Mouse (Mus musculus): ENCODE data around the gene Pcx. TPM values are rescaled to one million over a fixed set of nuclear protein-coding genes. Genes with fewer than 3 reads are reported as not detected.

Pcx gene
- polyA plus RNA-seq (2012; rRNA removed), result 14.7 and 16.4 TPM in 2 replicates
- 25.6 and 29.1 TPM in 2 replicates for polyA plus RNA-seq (2014; fragmentation: Nextera tagmentation; extraction: Ambion mirVana)

DNA sequence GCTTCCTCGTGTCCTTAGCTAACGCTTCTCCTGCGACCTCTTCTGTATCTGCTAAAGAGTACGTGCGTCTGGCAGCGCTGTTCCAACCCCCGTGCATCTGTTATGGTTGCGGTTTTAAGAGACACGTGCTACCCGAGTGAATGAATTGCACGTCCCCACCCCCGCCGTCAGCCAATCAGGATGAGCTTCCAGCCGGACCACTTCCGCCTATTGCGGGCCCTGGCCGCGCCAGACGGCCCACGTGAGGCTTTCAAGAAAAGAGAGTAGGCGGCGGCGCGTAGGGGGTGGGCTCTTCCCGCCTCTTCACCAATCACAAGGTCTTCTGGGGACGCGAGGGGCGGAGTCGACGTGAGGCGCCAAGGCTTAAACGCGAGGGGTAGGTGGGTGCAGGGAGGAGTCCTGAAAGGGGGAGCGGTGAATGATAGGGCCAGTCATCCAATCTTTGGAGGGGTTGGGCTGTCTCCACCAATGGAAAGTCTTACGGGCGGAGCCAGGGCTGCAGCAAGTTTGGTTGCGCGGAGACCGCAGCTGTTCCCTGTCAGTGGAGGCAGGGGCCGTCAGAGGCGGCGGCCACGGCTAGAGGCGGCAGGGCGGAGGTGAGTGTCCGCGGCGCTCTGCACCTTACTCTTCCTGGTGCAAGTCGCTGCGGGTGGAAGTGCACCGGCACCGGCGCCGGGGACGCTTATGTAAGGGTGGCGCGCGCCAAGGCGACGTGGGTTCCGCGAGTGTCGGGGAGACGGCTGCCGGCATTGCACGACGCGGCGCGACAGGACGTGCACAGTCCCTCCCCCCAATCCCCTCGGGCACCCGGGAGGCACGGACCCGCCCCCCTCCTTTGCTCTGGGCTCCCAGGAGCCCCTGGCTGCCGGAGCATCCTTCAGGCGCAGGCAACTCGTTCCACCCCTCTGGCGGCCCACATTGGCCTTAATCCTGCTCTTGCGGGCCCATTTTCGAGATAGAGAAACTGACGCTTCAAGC lies at the start of gene Pcx:
Gene Pcx, plus strand, starts transcription at position 487 of the 978 bp plus-strand sequence.
- Histone ChIP-seq H3K9me3 (ENCODE audit: control insufficient read depth, low read length) (no peaks in the 10 kb centered on the region), H3K27ac (peak within 1 kb of the TSS; percentile 26), H3K4me3 (ENCODE audit: insufficient read depth in 1 of 2, low read depth in 2 of 2, low read length in 2 of 2) (peak within 1 kb of the TSS; percentile 84 to 90), H3K36me3 (replicated peaks; ENCODE audit: control insufficient read depth, insufficient read depth, low read depth) (no peaks in the 10 kb centered on the region), H3K4me1 (replicated peaks; ENCODE audit: control insufficient read depth in 2 of 2, insufficient read depth in 2 of 2, low read length in 1 of 2) (peaks cover 11 to 18% of the 10 kb centered on the region in 2 experiments), H3K9ac (replicated peaks) (peak within 1 kb of the TSS; percentile 91), H3K27me3 (ENCODE audit: control insufficient read depth, insufficient read depth, low read length) (no peaks in the 10 kb centered on the region; the same call in none of the 2 replicates), H3K4me2 (ENCODE audit: low read depth) (peak within 1 kb of the TSS; percentile 98)
- ATAC-seq (ENCODE audit: insufficient read depth) (peak; percentile 99), DNase-seq (ENCODE audit: low read depth in 3 of 3, low spot score in 3 of 3) (peak; percentile 99 to 100 (median 100))
- TF ChIP-seq EP300 (IDR thresholded peaks at IDR 0.05; ENCODE audit: low read depth) (0 out of 2 replicates have a peak, but pooled peaks have one; percentile 24), CTCF (IDR thresholded peaks at IDR 0.05; ENCODE audit: low read depth) (peak; percentile 19; the same call in 1 of the 2 replicates)
- under 1% methylated on average over 82 of the region's 82 CpGs for WGBS (ENCODE audit: insufficient replicate concordance)

DNA sequence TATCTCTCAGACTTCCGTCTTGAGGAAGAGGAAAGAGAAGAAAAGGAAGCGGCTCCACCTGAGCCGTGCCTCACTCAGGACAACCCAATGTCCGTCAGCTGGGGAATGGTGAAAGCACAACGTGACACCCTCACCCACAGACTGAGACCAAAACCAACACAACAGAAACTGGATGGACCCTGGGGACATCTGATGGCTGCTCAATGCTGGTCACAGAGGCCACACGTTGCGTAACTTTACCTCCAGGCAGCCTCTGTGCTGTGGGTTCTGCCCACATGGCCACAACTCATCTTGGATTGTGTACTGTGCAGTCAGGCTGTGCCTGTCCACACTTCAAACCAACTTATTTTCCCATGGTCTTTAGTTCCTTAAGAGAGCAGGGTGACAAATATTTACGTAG lies 48.3 kb upstream of the Pcx start:
- no peak for TF ChIP-seq EP300 (IDR thresholded peaks at IDR 0.05; ENCODE audit: low read depth)
- no peak for TF ChIP-seq CTCF (IDR thresholded peaks at IDR 0.05; ENCODE audit: low read depth)
- no peaks in the 10 kb centered on the region for H3K36me3 ChIP-seq (replicated peaks; ENCODE audit: control insufficient read depth, insufficient read depth, low read depth)
- peaks cover 0 to 4% of the 10 kb centered on the region in 2 experiments; a peak in 2 of 4 replicates for H3K4me1 ChIP-seq (replicated peaks; ENCODE audit: control insufficient read depth in 2 of 2, insufficient read depth in 2 of 2, low read length in 1 of 2)
- no peaks in the 10 kb centered on the region for H3K9me3 ChIP-seq (ENCODE audit: control insufficient read depth, low read length)
- H3K27ac ChIP-seq, result no peak overlapping the region
- no peak overlapping the region for H3K4me2 ChIP-seq (ENCODE audit: low read depth)
- ATAC-seq (ENCODE audit: insufficient read depth) (peak; percentile 74), DNase-seq (ENCODE audit: low read depth in 3 of 3, low spot score in 3 of 3) (no peak)
- no peak overlapping the region for H3K9ac ChIP-seq (replicated peaks)
- H3K4me3 ChIP-seq (ENCODE audit: insufficient read depth in 1 of 2, low read depth in 2 of 2, low read length in 2 of 2), result no peak overlapping the region
- 32% methylated on average over 8 of the region's 8 CpGs for WGBS (ENCODE audit: insufficient replicate concordance)
- H3K27me3 ChIP-seq (ENCODE audit: control insufficient read depth, insufficient read depth, low read length), result no peaks in the 10 kb centered on the region

DNA sequence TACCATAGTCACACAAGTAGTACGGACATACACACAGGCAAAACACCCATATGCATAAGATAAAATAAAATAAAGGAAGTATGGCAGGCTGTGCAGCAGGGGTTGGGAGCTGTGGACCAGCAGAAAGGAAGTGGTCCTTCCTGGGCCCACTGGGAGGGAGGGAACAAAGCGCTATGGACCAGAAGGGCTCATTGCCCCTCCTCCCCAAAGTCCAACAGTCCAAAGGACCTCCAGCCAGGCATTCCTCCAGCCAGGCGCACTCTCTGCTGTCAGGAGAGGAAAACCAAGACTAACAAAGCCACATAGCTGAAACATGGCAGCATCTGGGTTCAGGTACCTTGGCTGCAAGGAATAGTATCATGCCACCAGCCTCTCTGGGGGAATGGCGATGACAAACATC lies 45.6 kb upstream of the Pcx start:
- no peak for ATAC-seq (ENCODE audit: insufficient read depth)
- H3K27me3 ChIP-seq (ENCODE audit: control insufficient read depth, insufficient read depth, low read length), result no peaks in the 10 kb centered on the region
- H3K4me2 ChIP-seq (ENCODE audit: low read depth), result no peak overlapping the region
- TF ChIP-seq EP300 (IDR thresholded peaks at IDR 0.05; ENCODE audit: low read depth) (no peak), CTCF (IDR thresholded peaks at IDR 0.05; ENCODE audit: low read depth) (no peak)
- H3K4me1 ChIP-seq (replicated peaks; ENCODE audit: control insufficient read depth in 2 of 2, insufficient read depth in 2 of 2, low read length in 1 of 2), result peaks cover 0 to 4% of the 10 kb centered on the region in 2 experiments; a peak in 2 of 4 replicates
- no peak overlapping the region for H3K27ac ChIP-seq
- H3K9ac ChIP-seq (replicated peaks), result no peak overlapping the region
- no peaks in the 10 kb centered on the region for H3K9me3 ChIP-seq (ENCODE audit: control insufficient read depth, low read length)
- H3K36me3 ChIP-seq (replicated peaks; ENCODE audit: control insufficient read depth, insufficient read depth, low read depth), result no peaks in the 10 kb centered on the region
- 48% methylated on average over 4 of the region's 4 CpGs for WGBS (ENCODE audit: insufficient replicate concordance)
- no peak for DNase-seq (ENCODE audit: low read depth in 3 of 3, low spot score in 3 of 3)
- H3K4me3 ChIP-seq (ENCODE audit: insufficient read depth in 1 of 2, low read depth in 2 of 2, low read length in 2 of 2), result no peak overlapping the region

DNA sequence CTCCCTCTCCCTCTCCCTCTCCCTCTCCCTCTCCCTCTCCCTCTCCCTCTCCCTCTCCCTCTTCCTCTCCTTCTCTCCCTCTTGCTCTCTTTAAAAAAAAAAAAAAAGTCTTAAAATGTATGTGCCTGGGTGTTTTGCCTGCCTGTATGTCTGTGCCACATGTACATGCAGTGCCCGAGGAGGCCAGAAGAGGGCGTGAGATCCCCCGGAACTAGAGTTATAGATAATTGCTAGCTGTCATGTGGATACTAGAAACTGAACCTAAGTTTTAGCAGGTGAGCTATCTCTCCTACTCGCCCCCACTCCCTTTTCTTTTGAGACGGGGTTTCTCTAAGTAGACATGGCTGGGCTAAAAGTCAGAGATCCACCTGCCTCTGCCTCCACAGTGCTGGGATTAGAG lies 41.9 kb upstream of the Pcx start:
- Histone ChIP-seq H3K9me3 (ENCODE audit: control insufficient read depth, low read length) (no peaks in the 10 kb centered on the region), H3K4me3 (ENCODE audit: insufficient read depth in 1 of 2, low read depth in 2 of 2, low read length in 2 of 2) (no peak overlapping the region), H3K9ac (replicated peaks) (no peak overlapping the region), H3K4me1 (replicated peaks; ENCODE audit: control insufficient read depth in 2 of 2, insufficient read depth in 2 of 2, low read length in 1 of 2) (no peaks in the 10 kb centered on the region; a peak in 2 of 4 replicates), H3K27me3 (ENCODE audit: control insufficient read depth, insufficient read depth, low read length) (no peaks in the 10 kb centered on the region), H3K4me2 (ENCODE audit: low read depth) (no peak overlapping the region), H3K27ac (no peak overlapping the region), H3K36me3 (replicated peaks; ENCODE audit: control insufficient read depth, insufficient read depth, low read depth) (no peaks in the 10 kb centered on the region)
- WGBS (ENCODE audit: insufficient replicate concordance), result 20% methylated on average over 5 of the region's 5 CpGs
- TF ChIP-seq EP300 (IDR thresholded peaks at IDR 0.05; ENCODE audit: low read depth), result no peak
- TF ChIP-seq CTCF (IDR thresholded peaks at IDR 0.05; ENCODE audit: low read depth), result peak; percentile 72
- no peak for DNase-seq (ENCODE audit: low read depth in 3 of 3, low spot score in 3 of 3)
- ATAC-seq (ENCODE audit: insufficient read depth), result no peak

DNA sequence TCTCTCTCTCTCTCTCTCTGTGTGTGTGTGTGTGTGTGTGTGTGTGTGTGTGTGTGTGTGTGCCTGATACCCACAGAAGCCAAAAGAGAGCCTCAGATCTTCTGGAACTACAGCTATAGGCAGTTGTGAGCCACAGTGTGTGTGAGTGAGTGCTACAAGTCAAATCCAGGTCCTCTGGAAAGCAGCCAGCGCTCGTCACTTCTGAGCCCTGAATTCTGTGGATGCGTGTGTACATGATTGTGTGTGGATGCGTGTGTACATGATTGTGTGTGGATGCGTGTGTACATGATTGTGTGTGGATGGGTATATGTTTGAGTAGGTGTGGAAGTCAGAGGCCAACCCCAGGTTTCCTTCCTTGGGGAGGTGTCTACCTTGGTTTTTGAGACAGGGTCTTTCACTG lies 36.7 kb upstream of the Pcx start:
- no peak overlapping the region for H3K4me3 ChIP-seq (ENCODE audit: insufficient read depth in 1 of 2, low read depth in 2 of 2, low read length in 2 of 2)
- 67% methylated on average over 5 of the region's 5 CpGs for WGBS (ENCODE audit: insufficient replicate concordance)
- H3K9me3 ChIP-seq (ENCODE audit: control insufficient read depth, low read length), result no peaks in the 10 kb centered on the region
- no peak for TF ChIP-seq CTCF (IDR thresholded peaks at IDR 0.05; ENCODE audit: low read depth)
- no peak for TF ChIP-seq EP300 (IDR thresholded peaks at IDR 0.05; ENCODE audit: low read depth)
- no peak overlapping the region for H3K27ac ChIP-seq
- H3K36me3 ChIP-seq (replicated peaks; ENCODE audit: control insufficient read depth, insufficient read depth, low read depth), result no peaks in the 10 kb centered on the region
- no peak for DNase-seq (ENCODE audit: low read depth in 3 of 3, low spot score in 3 of 3)
- no peak overlapping the region for H3K9ac ChIP-seq (replicated peaks)
- H3K4me1 ChIP-seq (replicated peaks; ENCODE audit: control insufficient read depth in 2 of 2, insufficient read depth in 2 of 2, low read length in 1 of 2), result no peaks in the 10 kb centered on the region
- ATAC-seq (ENCODE audit: insufficient read depth), result no peak
- H3K4me2 ChIP-seq (ENCODE audit: low read depth), result no peak overlapping the region
- H3K27me3 ChIP-seq (ENCODE audit: control insufficient read depth, insufficient read depth, low read length), result peaks cover 35% of the 10 kb centered on the region

All from liver, embryonic 14.5 days (tissue).